Mouse (Mus musculus): Measurements from ENCODE around the gene Prl2c5.
"Not testable (repeated sequence)": the region's sequence is repeated elsewhere in the genome, so short reads cannot be mapped to it uniquely, and the experiment has no call there.

The Prl2c5 gene

DNA sequence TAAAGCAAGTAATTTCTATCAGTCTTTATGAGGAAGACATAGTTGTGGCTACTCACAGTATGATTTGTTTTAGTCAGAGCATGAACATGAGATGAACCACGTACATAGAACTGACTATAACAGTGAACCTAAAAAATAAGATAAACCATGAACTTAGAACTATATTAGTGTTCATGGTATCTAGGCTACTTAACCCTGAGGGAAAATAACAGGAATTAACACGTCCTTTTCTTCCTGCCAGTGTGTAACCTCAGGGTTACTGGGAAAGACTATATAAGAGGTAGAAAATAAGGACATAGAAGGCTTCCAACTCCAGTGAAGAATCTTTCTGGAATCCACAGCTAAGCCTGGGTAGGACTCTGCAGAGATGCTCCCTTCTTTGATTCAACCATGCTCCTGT, at the start of gene Prl2c5:
Prl2c5 (plus strand) TSS at position 301 of the 400 bp plus-strand sequence.
- not testable (repeated sequence) for DNase-seq

GRCm38 (mm10) chr13:13162777-13163485, 19.6 kb upstream of the Prl2c5 start:
- not testable (repeated sequence) for DNase-seq

GRCm38 (mm10) chr13:13168631-13169030, 13.9 kb upstream of the Prl2c5 start:
- DNase-seq, result not testable (repeated sequence)

DNA sequence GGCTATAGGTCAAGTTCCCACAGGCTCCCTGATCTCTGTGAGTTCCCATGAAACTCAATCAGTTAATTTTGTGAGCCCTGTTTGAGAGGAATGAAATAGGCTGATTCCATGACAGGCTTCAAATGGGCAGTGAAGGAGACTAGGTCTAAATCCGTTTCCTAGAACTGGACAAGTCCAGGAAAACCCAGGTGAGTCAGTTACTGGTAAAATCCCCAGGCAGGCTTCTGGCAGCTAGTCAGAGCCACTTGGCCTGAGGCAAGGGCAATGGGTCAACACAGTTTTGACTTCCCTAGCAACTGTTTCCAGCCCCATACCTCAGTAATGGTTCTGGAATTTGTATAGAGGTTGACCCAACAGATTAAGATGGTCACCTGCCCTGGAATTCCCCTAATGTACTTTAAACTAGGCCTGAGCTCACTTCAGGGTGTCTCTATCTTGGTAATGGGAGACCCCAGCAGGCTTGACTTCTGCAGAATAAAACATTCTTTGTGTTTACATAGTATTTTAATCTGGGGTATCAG, 8.8 kb upstream of the Prl2c5 start:
- peak; percentile 33 for DNase-seq

GRCm38 (mm10) chr13:13175736-13176135, 6.8 kb upstream of the Prl2c5 start:
- DNase-seq, result not testable (repeated sequence)

- not testable (repeated sequence) for DNase-seq
Observed at GRCm38 (mm10) chr13:13211168-13211567, 28.7 kb downstream of the Prl2c5 start.

DNA sequence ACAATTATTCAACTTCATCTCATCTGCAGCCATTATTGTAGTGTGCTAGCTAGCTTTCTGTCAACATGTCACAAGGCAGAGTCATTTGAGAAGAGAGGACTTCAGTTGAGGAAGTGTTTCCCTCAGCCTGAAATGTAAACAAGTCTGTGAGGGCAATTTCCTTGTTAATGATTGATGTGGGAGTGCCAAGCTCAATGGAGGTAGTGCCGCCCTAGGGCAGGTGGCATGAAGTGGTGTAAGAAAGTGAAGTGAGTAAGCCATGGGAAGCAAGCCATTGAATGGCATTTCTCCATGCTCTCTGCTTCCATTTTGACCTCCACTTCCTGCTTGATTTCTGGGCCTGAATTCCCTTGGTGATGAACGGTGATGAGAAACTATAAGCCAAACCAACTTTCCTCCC, 33.8 kb downstream of the Prl2c5 start:
- peak; percentile 45 for DNase-seq

GRCm38 (mm10) chr13:13220231-13220630, 37.7 kb downstream of the Prl2c5 start:
- DNase-seq, result not testable (repeated sequence)

DNA sequence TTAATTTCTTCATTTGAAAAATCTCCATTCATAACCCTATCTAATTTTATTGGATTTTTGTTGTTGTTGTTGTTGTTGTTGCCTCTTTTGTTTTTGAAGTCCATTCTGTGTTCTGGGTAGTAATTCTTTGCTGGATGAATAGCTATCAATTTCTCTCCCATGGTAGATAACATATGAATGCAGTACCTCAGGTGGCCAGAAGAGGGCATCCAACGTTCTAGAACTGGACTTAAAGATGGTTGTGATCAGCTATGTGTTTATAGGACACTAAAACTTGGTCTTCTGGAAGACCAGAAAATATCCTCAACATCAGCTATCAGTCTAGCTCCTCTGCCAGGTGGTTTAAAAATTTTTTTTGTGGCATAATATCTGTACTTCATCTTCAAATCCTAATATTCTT, 54.9 kb downstream of the Prl2c5 start:
- peak; percentile 11 for DNase-seq
